Mouse (Mus musculus) heart, adult 18-20 months (tissue): Measurements from ENCODE around the gene Olfm3. TPM values are rescaled to one million over a fixed set of nuclear protein-coding genes. Genes with fewer than 3 reads are reported as not detected.
A peak's percentile ranks its signal among the peaks of the same experiment; 100 is the strongest.

Experiments used
- DNase-seq, 2 experiments: peaks; one replicate each; pipeline ENCODE4 v3.0.0; 2021 to 2022; ENCODE audit warnings: mixed read lengths in 1 of 2
- long read RNA-seq, 2 experiments: library from polyadenylated mRNA; stranded (forward); transcript quantifications; one replicate each; pipeline ENCODE4 v2.0.0; 2021
- total RNA-seq, 2 experiments: library from RNA; stranded (reverse); gene quantifications; 2 replicates each; pipeline ENCODE4 v1.2.3; 2021

Olfm3 gene
- not detected for total RNA-seq
- long read RNA-seq, experiment 1, partial matches to known transcripts = 0 of 1 reads
- long read RNA-seq, experiment 1, other reads (novel, unspliced or antisense) = 1 of 1 reads
- long read RNA-seq, experiment 2 = 0 reads

DNA sequence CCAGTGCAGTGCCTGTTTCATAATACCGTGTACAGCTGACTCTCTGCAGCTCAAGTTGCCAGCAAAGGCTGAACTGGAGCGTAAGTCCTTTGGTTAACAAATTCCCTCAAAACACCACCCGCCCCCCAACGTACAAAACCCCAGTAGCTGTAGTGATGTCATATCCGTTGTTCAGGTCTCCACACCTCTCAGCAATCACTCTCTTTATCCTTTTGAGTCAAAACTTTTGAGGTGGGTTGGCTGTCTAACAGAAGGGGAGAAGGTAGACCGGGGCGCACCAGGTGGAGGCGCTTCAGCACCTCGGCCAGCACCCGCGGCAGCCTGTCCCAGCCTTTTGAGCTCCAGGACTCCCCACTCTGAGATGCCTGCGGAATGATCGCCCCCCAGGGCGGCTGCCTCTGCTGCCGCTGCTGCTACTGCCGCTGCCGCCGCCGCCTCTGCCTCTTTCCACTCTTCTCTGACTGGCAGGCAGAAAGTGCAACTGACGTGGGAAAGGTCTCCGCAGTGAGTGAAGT, at the start of gene Olfm3:
Gene Olfm3, plus strand, starts transcription at position 155 of the 515 bp plus-strand sequence.
- peak in 1 of 2 experiments; percentile 7 for DNase-seq

DNA sequence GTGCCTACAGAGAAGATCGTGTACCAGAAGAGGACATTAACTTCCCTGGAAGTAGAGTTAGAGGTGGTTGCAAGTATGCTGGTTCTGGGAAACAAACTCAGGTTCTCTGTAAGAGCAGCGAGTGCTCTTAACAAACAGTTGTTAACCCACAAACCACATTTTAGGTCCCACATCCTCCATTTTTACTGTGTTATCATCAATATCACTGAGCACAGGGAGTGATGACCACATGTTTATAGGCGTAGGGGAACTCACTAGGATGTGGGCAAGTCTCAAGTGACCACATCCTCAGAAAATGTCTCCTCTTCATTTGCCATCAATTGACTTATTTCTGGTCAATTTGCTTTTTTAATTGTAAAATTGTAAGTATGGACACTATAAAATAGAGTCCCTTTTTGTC, 14.1 kb upstream of the Olfm3 start:
- no peak for DNase-seq

DNA sequence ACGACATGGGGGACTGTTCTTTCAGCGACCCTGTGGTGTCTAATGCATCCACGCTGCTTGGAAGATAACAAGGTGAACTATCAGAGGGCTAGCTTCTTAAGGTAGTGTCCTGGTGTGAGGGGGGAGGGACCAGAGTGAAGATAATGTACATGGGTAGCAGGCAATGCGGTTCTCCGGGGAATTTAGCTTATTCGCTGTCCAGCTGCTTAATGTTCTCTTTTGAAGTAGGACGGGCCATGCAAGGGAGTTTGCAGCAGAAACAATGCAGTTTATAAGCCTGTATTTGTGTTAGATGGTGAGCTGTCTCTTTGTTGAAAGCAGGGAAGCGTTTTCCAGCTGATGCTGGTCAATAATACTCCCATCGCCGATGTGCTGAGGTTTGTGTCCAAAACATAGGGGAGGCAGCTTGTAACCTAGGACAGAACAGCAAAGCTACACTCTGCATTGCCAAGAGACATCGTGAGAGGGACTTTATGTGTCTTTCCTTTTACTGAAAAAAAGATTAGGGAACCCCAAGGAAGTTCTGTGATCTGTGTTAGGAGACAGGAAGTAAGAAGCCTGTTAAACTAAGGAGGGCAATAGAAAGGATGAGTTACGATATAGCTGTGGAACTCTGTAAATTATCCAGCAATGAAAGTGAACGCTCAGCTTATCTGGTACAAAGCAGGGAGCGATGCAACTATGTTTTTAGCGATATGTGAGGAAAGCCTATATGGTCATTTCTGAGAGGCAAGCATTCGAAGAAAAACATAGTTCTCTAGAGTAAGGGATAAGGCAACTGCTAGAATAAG, 950 bp downstream of the Olfm3 start:
- DNase-seq = no peak

DNA sequence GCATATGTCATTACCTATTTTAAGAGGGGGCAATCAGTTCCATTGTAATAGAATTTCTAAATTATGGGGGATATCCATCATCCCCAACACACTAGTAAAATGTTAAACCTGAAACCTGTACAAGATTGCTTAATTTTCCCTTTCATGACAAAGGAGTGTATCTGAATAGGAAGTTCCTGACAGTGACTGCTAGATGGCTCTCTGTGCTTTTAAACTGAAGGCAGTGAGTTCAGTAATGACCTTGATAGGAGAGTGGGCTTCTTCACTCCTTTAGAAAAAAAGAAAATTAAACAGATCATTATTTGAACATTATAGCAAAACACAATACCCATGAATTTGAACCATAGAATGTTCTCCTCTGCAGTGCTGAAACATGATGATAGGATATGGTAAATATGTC, 3.7 kb downstream of the Olfm3 start:
- no peak for DNase-seq

DNA sequence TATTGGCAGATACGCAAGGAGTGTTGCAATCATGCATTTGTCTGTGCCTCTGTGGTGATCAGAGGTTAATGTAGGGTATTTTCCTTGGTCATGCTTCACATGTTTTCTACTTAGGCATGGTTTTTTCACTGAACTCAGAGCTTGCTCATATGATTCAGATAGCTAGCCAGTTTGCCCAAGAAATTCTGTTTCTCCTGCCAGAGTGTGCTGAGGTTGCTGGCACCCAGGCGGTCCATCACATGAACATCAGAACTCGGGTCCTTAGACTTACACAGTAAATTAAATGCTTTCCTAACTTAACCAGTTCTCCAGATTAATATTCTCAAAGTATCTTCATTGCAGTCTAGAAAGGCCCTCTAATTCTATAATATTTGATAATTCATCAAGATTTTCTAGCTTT, 5.0 kb downstream of the Olfm3 start:
- no peak for DNase-seq

DNA sequence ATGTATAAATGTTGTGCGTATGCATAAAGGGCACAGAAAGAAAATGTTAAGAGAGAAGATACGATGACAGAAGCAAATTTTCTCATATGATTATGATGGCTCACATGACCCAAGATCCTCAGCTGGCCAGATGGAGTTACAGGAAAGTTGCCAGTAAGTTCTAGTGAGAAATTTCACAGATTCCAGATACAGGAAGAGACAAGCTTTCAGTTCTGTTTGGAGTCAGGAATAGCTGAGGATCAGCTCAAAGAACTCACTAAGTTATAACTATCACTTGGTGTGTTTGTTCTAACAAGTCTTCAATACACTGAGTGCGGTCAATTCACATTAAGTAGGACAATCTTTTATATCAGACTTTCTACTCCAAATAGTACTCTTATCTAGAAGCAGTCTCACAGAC, 16.2 kb downstream of the Olfm3 start:
- no peak for DNase-seq

DNA sequence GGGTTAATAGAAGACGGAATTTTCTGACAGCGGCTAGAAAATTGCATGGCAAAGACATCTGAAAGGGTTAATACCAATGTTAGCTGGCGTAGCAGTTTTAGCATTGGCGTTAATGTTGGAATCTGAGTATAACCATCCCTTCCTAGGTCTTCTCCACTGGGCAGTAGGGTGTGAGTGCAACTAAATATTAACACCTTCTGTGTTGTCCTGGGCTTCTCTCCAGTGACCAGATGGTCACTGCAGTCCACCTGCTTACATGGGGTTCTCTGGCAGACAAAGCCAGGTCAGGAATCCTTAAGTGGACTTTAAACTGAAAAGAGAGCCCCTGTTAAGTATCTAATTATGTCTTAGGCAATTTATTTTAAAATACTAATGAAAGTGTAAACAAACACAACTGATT, 25.7 kb downstream of the Olfm3 start:
- DNase-seq = no peak

DNA sequence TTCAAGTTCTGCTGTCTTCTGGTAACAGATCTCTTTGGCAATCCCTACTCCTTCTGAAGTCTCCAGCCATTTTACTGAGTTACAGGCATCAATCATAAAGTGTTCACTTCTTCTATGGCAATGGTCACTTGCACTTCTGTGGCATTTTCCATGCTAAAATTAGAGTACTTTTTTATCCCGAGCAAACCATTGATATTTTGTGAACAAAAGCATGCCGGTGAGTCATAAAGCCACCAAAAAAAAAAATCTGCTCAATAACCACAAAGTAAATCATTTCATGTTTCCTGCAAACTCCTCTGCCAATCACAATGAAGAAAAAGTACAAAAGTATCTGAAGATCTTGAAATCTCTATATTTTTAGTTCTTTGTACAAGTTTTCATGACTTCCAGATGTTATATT, 26.5 kb downstream of the Olfm3 start:
- no peak for DNase-seq

DNA sequence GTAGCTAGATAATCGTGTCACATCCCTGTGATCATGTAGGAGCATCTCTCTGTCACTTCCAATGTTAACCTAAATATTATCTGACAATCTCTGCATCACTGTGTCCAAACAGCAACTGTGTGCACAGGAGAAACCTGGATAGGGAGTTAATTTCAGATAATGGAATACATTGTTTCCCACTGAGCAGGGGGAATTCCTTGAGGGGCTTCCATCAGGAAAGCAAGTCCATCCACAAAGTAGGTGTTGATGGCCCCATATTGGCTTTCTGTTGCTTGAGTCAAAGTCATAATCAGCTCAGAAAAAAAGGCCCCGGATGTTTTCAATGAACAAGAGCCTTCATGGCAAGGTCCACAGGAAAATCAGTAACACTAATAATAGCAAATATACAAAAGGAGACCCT, 26.9 kb downstream of the Olfm3 start:
- no peak for DNase-seq

DNA sequence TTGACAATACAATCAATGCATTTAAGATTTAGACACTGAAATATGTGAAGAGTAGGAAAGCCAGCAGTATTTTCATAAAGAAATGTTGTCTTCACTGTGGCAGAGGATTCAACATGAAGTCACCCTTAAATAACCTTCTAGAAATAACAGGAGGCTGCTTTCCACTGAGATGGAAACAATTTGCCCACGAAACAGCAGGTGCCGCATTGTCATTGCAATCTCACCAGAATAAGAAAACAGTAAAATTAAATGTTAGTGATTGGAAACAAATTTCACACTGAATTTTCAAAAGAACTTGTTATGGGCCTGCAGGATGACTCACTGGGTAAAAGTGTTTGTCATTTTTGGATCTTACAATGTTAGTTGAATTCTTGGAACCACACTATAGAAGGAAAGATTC, 29.0 kb downstream of the Olfm3 start:
- DNase-seq = no peak

DNA sequence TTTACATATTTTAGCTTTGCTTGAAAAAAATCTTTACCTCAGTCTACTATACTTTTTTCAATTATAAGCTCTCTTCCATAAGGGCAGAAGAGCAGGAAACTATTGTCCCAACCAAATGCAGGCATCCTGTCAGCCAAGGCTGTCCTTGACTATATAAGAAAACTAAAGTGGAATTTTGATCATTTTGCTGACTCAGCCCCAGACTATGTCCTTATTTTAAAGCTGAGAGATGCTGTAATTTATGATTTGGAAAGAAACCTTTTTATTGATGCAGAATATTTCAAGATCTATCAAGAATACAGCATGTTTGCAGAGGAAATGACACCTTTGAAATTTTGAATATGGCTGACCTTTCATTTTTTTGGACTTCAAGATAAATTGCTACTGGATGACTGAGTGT, 51.0 kb downstream of the Olfm3 start:
- no peak for DNase-seq

DNA sequence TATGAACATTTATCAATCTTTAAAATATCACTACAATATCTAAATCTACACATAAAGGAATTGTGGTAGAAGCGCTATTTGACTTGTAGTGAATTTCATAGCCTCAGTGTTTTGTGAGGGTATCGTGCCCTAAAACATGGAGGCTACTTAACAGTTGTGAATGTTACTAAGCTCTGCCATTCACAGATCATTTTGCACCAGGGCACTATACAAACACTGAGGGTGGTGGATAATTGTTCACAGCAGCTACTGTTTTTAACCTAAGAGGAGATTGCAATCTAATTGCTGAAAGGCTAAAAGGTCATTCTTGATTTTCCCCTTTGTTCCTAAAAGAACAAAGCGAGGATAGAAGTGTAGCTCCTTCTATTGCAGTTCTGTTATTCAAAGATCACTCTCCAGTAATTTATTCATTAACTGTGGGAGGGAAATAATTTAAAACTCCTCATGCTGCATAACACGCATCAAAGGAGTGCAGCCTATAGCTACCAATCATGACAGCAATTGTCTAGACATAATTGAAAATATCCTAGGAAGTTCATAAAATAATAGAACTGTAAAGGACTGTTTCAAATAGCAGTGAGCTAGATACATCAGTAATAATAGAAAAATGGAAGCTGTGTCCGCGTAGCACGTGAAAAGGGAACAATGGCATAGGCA, 55.6 kb downstream of the Olfm3 start:
- no peak for DNase-seq

DNA sequence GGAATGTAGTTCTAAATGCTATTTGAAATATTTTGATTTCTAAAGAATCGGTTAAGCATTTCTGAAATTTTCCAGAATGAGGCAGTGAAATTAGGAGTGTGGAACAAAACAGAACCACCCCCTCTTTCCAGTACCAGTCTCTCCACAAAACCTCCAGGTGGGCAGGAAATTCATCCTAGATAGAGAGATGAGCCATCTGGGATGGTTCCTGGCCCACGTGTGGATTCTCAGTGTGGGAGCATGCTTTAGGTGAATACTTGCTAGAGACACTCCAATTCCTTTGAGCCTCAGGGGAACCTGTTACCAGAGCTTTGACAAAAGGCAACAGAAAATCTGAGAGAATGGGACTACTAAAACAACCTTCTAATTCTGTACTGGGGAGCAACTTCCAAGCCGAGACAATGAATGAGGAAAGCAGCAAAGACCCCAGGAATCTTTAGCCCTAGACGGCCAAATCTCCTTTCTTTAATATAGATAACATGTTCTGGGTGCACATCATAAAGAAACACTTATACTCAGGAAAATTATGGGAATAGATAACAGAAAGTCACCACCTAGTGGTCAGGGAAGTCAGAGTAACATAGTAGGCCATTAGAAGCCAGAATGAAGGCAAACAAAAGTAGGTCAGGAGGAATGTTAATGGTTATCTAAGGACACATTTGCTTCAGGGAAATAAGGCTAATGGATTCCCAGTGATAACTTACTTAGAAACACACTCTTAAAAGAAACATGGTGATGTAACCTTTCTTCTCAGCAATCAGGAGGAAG, 58.6 kb downstream of the Olfm3 start:
- DNase-seq = no peak

DNA sequence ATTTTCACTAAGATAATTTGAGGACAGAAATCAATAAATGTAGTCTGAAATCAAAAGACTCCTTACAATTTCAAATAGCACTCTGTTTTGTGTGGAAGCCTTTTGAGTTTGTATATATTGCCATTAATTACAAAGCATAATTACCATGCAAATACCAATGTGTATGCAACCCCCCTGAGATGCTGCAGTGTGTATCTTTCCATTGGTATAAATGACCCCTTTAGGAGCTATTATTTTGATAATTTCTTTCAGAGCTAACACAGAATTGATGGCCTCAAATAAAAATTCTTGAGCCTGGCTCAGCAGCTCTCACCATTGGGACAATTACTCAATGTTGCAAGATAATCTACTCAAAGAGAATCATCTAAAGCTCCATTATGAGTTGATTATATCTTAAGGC, 67.3 kb downstream of the Olfm3 start:
- DNase-seq = no peak

DNA sequence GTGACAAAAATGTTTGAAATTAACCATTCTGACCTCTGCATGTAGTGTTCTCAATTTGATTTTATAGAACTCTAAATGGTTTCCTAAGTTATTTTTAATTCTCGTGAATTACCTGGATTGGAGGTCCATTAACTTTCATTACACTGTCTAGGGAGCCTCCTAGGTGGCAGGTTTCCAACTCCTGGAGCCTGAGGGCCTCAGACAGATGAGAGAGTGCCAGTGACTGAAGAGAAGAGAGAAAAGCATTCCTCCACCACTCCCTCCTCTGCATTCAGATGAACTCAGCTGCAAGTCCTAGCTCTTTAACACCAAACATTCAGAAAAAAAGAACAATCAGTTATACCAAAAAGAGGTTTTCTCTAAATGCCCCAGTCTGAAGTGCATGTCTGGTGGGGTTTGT, 68.6 kb downstream of the Olfm3 start:
- no peak for DNase-seq

DNA sequence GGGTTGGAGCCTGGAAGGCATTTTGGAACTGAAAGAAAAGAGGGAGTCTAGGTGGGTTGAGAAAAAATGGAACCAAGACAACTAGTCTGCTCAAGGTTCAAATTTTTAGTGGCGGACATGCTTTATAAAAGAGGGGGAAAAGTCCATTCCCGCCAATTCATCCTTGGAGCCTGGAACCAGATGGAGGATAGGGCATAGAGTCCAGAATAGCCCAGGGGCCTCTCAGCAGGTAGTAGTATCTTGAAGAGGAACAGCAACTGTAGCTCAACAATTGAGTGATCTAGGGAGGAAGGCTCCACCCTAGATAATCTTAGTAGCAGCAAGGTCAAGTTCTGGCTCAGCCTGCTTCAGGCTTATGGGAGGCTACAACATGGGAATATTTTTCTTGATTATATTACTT, 87.0 kb downstream of the Olfm3 start:
- no peak for DNase-seq

DNA sequence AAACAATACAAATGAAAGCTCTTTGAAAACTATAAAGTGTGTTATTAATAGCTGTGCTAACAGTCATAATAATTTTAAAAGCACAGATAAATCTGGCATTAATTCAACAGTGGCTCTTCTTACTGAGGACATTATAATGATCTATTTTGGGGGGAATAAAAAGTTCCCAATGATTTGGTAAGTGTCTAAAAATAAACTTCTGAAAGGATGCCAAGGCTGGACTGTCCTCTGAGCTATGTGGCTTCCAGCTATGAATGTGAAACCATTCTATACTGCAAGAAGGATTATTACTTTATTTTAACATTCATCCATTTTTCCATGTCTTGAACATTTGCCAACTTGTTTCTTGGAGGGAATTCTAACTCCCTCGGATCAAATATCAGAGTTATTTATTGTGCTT, 92.1 kb downstream of the Olfm3 start:
- peak; percentile 26 to 44 for DNase-seq

DNA sequence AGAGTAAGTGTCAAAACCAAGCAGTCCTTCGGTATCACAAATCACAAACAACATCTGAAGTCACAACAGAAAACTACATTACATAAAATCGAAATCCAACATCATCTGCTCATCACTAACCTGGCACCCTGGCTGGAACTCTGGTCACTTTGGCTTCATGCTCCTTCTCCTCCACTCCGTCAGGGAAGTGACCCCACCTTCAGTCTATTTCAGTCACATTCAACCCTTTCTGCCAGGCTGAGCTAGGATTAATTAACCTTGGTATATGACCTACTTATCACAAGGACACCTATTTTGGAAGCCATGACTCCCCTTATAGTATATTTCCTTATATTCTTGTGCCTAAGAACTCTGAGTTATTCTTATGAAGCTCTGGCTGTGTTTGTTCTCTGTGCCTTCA, 123.7 kb downstream of the Olfm3 start:
- no peak for DNase-seq

DNA sequence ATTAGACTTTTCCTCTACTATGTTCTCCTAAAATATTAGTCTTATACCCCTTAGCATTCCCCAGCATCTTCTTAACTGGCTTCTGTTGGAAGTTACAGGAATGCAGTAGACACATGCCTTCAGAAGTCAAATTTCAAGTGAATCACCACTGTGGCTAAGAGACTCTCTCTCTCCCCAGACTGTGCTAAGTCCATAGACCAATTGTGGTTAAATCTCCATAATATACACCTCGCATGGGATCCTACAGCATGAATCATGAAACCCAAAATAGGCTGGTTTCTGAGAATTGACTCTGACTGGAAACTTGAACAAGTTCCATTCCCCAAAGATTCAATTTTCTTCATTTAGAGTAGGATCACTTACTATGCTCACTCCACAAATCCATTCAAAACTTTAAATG, 124.2 kb downstream of the Olfm3 start:
- DNase-seq = no peak

DNA sequence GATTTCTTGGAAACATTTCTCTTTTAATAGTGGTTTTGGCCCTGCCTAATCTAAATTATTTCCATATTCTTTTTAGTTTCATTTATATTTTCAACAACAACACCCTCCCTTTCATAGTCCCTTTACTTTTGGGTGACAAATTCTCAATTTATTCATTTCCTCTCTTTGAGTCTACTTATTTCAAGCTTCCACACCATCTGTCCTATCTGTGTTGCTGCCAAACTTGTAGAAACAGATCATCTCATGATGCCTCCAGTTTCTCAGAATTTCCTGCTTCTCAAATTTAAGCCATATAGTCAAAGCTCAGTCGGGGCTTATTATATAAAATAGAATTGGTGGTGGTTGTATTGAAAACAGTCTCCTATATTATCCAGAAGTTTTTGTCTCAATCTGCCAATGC, 124.7 kb downstream of the Olfm3 start:
- no peak for DNase-seq

DNA sequence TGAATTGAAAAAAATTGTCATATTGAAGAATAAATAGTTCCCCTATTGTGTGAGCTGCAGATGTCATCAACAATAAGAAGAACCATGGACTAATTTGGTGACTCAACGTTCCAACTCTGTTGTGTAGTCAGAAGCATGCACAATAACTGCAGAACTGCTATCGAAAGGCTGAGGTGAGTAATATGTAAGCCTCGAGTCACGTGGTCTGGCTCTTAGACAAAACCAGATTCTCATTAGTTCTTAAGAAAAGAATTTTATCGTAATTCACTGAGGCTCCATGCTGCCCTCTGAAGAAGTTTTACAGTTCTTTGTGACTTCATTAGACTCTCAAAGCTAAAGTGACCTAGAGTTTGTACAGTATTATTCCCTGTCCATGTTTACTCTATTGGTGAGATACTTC, 145.2 kb downstream of the Olfm3 start:
- no peak for DNase-seq

DNA sequence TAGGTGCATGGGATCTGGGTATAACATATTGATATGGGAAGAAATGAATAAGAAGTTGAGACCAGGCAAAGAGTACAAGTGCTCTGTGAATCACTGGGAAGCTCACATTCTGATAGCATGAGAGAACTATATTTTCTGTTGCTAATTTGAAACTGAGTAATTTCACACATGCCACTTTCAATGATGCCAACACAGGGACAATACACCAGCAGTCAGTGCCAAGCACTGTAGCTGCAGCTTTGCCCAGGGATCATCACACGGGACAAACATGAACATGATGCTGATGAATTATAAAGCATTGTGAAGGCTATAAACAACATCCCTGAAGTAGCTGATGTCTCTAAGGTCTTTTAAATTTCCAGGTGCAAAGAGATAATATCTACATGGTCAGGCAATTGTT, 161.0 kb downstream of the Olfm3 start:
- DNase-seq = no peak
